Mouse (Mus musculus) MEL (cell line): ENCODE results near the gene Pjvk.

ENCODE experiments used
- CHD2 ChIP-seq: IDR thresholded peaks from 2 replicates; pipeline ENCODE4 v1.6.1; 2011; ENCODE audit warnings: low read length, improper control_type of control experiment
- CTCF ChIP-seq, 3 experiments: IDR thresholded peaks in 2 of 3; conservative IDR thresholded peaks in 1 of 3; 2 replicates each; pipeline ENCODE4 v1.5.1; 2011 to 2012; ENCODE audit warnings: low read length in 3 of 3, low read depth in 2 of 3, mild to moderate bottlenecking in 2 of 3, improper control_type of control experiment in 1 of 3, inconsistent platforms in 1 of 3, mixed read lengths in 1 of 3, moderate library complexity in 1 of 3; ENCODE audit not compliant: control insufficient read depth in 1 of 3, insufficient read depth in 1 of 3, poor library complexity in 1 of 3, severe bottlenecking in 1 of 3
- EP300 ChIP-seq, 2 experiments: IDR thresholded peaks; 2 replicates each; pipeline ENCODE4 v1.6.1; 2011; ENCODE audit warnings: improper control_type of control experiment in 2 of 2, low read length in 2 of 2, low read depth in 1 of 2, mild to moderate bottlenecking in 1 of 2
- GABPA ChIP-seq: IDR thresholded peaks from 2 replicates; pipeline ENCODE4 v1.6.1; 2012; ENCODE audit warnings: low read depth, mild to moderate bottlenecking, inconsistent platforms, low read length, improper control_type of control experiment, moderate library complexity
- GATA1 ChIP-seq: IDR thresholded peaks from 2 replicates; pipeline ENCODE4 v1.6.1; 2011; ENCODE audit warnings: low read depth, low read length, improper control_type of control experiment
- JUND ChIP-seq: IDR thresholded peaks from 2 replicates; pipeline ENCODE4 v1.6.1; 2011; ENCODE audit warnings: low read depth, mild to moderate bottlenecking, improper control_type of control experiment, low read length
- MAZ ChIP-seq: IDR thresholded peaks from 2 replicates; pipeline ENCODE4 v1.6.1; 2012; ENCODE audit warnings: low read depth, mild to moderate bottlenecking, inconsistent platforms, low read length, improper control_type of control experiment
- MYC ChIP-seq: IDR thresholded peaks from 2 replicates; pipeline ENCODE4 v1.6.1; 2011; ENCODE audit warnings: low read depth, mild to moderate bottlenecking, low read length, improper control_type of control experiment, moderate library complexity
- POLR2A ChIP-seq, 2 experiments: IDR thresholded peaks; 2 replicates each; pipeline ENCODE4 v1.6.1; 2011 to 2012; ENCODE audit warnings: low read length in 2 of 2, mild to moderate bottlenecking in 2 of 2, control low read depth in 1 of 2, improper control_type of control experiment in 1 of 2, low read depth in 1 of 2, moderate library complexity in 1 of 2; ENCODE audit not compliant: control insufficient read depth in 1 of 2, insufficient read depth in 1 of 2, poor library complexity in 1 of 2
- POLR2AphosphoS2 ChIP-seq: IDR thresholded peaks from 2 replicates; pipeline ENCODE4 v1.6.1; 2011; ENCODE audit warnings: low read length, improper control_type of control experiment
- SMC3 ChIP-seq: IDR thresholded peaks from 2 replicates; pipeline ENCODE4 v1.6.1; 2011; ENCODE audit warnings: low read depth, low read length, improper control_type of control experiment
- TAL1 ChIP-seq: IDR thresholded peaks from 2 replicates; pipeline ENCODE4 v1.6.1; 2012; ENCODE audit warnings: mild to moderate bottlenecking, inconsistent platforms, low read length, moderate library complexity, mixed read lengths
- TCF12 ChIP-seq: IDR thresholded peaks from 2 replicates; pipeline ENCODE4 v1.6.1; 2014; ENCODE audit warnings: low read depth, mild to moderate bottlenecking, inconsistent platforms, low read length, improper control_type of control experiment, moderate library complexity
- ZC3H11A ChIP-seq: IDR thresholded peaks from 2 replicates; pipeline ENCODE4 v1.6.1; 2012; ENCODE audit warnings: low read depth, mild to moderate bottlenecking, inconsistent platforms, low read length, improper control_type of control experiment

- TF ChIP-seq GATA1 = no peak
- TF ChIP-seq POLR2AphosphoS2 = no peak
- TF ChIP-seq TCF12 = peak; percentile 71
- TF ChIP-seq POLR2A (IDR thresholded peaks at IDR 0.05; ENCODE audit: control insufficient read depth in 1 of 2, insufficient read depth in 1 of 2, low read depth in 1 of 2, low read length in 2 of 2, poor library complexity in 1 of 2) = no peak
- no peak for TF ChIP-seq GABPA
- TF ChIP-seq ZC3H11A = no peak
- no peak for TF ChIP-seq JUND
- no peak for TF ChIP-seq SMC3
- TF ChIP-seq MYC = no peak
- peak; percentile 3 to 71; a peak in 2 of 4 replicates for TF ChIP-seq EP300 (IDR thresholded peaks at IDR 0.05; ENCODE audit: low read depth in 1 of 2, low read length in 2 of 2)
- no peak for TF ChIP-seq TAL1
- no peak for TF ChIP-seq CHD2
- TF ChIP-seq MAZ = no peak
- TF ChIP-seq CTCF (IDR thresholded peaks at IDR 0.05 in 2 of 3, conservative IDR thresholded peaks at IDR 0.05 in 1 of 3; ENCODE audit: control insufficient read depth in 1 of 3, insufficient read depth in 1 of 3, low read depth in 2 of 3, low read length in 3 of 3, poor library complexity in 1 of 3, severe bottlenecking in 1 of 3) = no peak
Observed at GRCm38 (mm10) chr2:76687608-76688007, 39.3 kb downstream of the Pjvk start.
